Comparison of ENCODE assay signal across 8 mouse cellular contexts in genomic region chr9:29457976-29458572, GRCm38 (mm10).
A peak's percentile ranks its signal among the peaks of the same experiment; 100 is the strongest.
DNase-seq lines count a peak whose midpoint lies in the region; ATAC-seq and TF ChIP-seq lines count a peak whose summit lies in the region.

No protein-coding gene starts in this region.

- no peak overlapping the region for H3K4me3 ChIP-seq in forebrain, embryonic 13.5 days
- no peak overlapping the region for H3K4me3 ChIP-seq in hindbrain, embryonic 11.5 days (ENCODE audit: low read depth, low read length)
- H3K4me3 ChIP-seq in layer of hippocampus, adult 2 months: no peak overlapping the region

- POLR2A ChIA-PET in Patski (lab: Charles Lee): no interaction called here

- peak; percentile 82 for TF ChIP-seq CTCF in Patski (IDR thresholded peaks at IDR 0.05)
- peak; percentile 87 for TF ChIP-seq CTCF in layer of hippocampus, adult 2 months (conservative IDR thresholded peaks at IDR 0.05)

- DNase-seq in Patski (ENCODE audit: low read depth, low spot score): peak; percentile 9
- peak; percentile 80 for DNase-seq in cerebellum, adult 11 months
- DNase-seq in hindbrain, embryonic 11.5 days (ENCODE audit: low spot score): peak; percentile 86
- DNase-seq in layer of hippocampus, adult 2 months (ENCODE audit: low spot score in 2 of 2): peak; percentile 43 to 72
- peak; percentile 62 for DNase-seq in lung, postnatal 14 days
- peak; percentile 66 to 76 for DNase-seq in right cerebral cortex, postnatal 10 days (ENCODE audit: low spot score in 2 of 2)
- no peak for DNase-seq in T-cell, adult 2 months (ENCODE audit: low spot score)

- H3K27ac ChIP-seq in forebrain, embryonic 13.5 days: no peak overlapping the region
- H3K27ac ChIP-seq in hindbrain, embryonic 11.5 days (ENCODE audit: low read depth, low read length): no peak overlapping the region
- no peak overlapping the region for H3K27ac ChIP-seq in layer of hippocampus, adult 2 months

- no peaks in the 10 kb centered on the region for H3K4me1 ChIP-seq in forebrain, embryonic 13.5 days
- H3K4me1 ChIP-seq in hindbrain, embryonic 11.5 days (replicated peaks; ENCODE audit: control insufficient read depth, insufficient read depth, low read length): no peaks in the 10 kb centered on the region

- in situ Hi-C loops in Patski (cut with MboI; ENCODE audit: low pct_unique_long_range_greater_than_20kb): loop anchor here (10.0 kb wide), 1 partner anchor 1193 kb away; no protein-coding TSS in a partner anchor

- H3K9me3 ChIP-seq in forebrain, embryonic 13.5 days (replicated peaks): no peaks in the 10 kb centered on the region
- H3K9me3 ChIP-seq in hindbrain, embryonic 11.5 days (ENCODE audit: control insufficient read depth, low read length): no peaks in the 10 kb centered on the region

- WGBS in forebrain, embryonic 13.5 days: 13% methylated on average over 5 of the region's 5 CpGs
- 13% methylated on average over 5 of the region's 5 CpGs for WGBS in hindbrain, embryonic 11.5 days

- H3K27me3 ChIP-seq in Patski: peaks cover 28% of the 10 kb centered on the region
- H3K27me3 ChIP-seq in forebrain, embryonic 13.5 days: no peaks in the 10 kb centered on the region
- no peaks in the 10 kb centered on the region for H3K27me3 ChIP-seq in hindbrain, embryonic 11.5 days (ENCODE audit: control insufficient read depth, insufficient read depth, low read length)

- ATAC-seq in Patski: peak; percentile 76
- ATAC-seq in forebrain, embryonic 13.5 days: peak; percentile 74
- ATAC-seq in hindbrain, embryonic 11.5 days (ENCODE audit: low FRiP score): peak; percentile 71

- H3K36me3 ChIP-seq in forebrain, embryonic 13.5 days (ENCODE audit: poor library complexity, severe bottlenecking): no peaks in the 10 kb centered on the region
- no peaks in the 10 kb centered on the region for H3K36me3 ChIP-seq in hindbrain, embryonic 11.5 days (ENCODE audit: control insufficient read depth, insufficient read depth, low read length)

- no peak overlapping the region for H3K4me2 ChIP-seq in forebrain, embryonic 13.5 days
- H3K4me2 ChIP-seq in hindbrain, embryonic 11.5 days (replicated peaks; ENCODE audit: low read depth, low read length): no peak overlapping the region

- no peak overlapping the region for H3K9ac ChIP-seq in forebrain, embryonic 13.5 days
- H3K9ac ChIP-seq in hindbrain, embryonic 11.5 days (ENCODE audit: low read depth, low read length): no peak overlapping the region

- CTCF ChIA-PET in Patski (lab: Charles Lee): interaction anchor here (0.8 to 1.8 kb wide), 8 partner anchors 18 to 1052 kb away, joined by 3 to 4 read pairs (median 4); no protein-coding TSS in a partner anchor
